In genomic region chr6:120614526-120614925, GRCm38 (mm10) we compare ENCODE assay signal across 23 mouse cellular contexts. TPM values are rescaled to one million over a fixed set of nuclear protein-coding genes. Genes with fewer than 3 reads are reported as not detected.
DNase-seq lines count a peak whose midpoint lies in the region; ATAC-seq lines count a peak whose summit lies in the region.
"Had no signal": no experiment of that assay in that cellular context is flagged by ENCODE, and none has a peak within 500 bp of the region (broad histone marks: within the 10 kb centered on the region; RNA-seq: fewer than 3 reads in every experiment).

No protein-coding gene starts in this region.

- H3K9ac ChIP-seq in kidney, embryonic 14.5 days (ENCODE audit: low read depth, low read length) = no peak overlapping the region
- H3K9ac ChIP-seq in liver, embryonic 13.5 days = no peak overlapping the region
- H3K9ac ChIP-seq: embryonic facial prominence, embryonic 15.5 days; heart, embryonic 13.5 days; hindbrain, embryonic 13.5 days had no signal

- H3K4me1 ChIP-seq in kidney, embryonic 14.5 days (ENCODE audit: control insufficient read depth, insufficient read depth, low read length) = no peaks in the 10 kb centered on the region
- H3K4me1 ChIP-seq in liver, embryonic 13.5 days (replicated peaks) = peaks cover 57% of the 10 kb centered on the region
- H3K4me1 ChIP-seq: embryonic facial prominence, embryonic 15.5 days; hindbrain, embryonic 13.5 days had no signal

- H3K36me3 ChIP-seq in kidney, embryonic 14.5 days (ENCODE audit: control insufficient read depth, insufficient read depth, low read length) = no peaks in the 10 kb centered on the region
- no peaks in the 10 kb centered on the region for H3K36me3 ChIP-seq in liver, embryonic 13.5 days
- H3K36me3 ChIP-seq: embryonic facial prominence, embryonic 15.5 days; forebrain, embryonic 10.5 days; heart, embryonic 13.5 days; hindbrain, embryonic 13.5 days had no signal

- no peaks in the 10 kb centered on the region for H3K27me3 ChIP-seq in kidney, embryonic 14.5 days (ENCODE audit: control insufficient read depth, insufficient read depth, low read length)
- no peaks in the 10 kb centered on the region for H3K27me3 ChIP-seq in liver, embryonic 13.5 days
- H3K27me3 ChIP-seq: embryonic facial prominence, embryonic 15.5 days; hindbrain, embryonic 13.5 days; Patski had no signal

- no peak overlapping the region for H3K4me2 ChIP-seq in kidney, embryonic 14.5 days (replicated peaks; ENCODE audit: low read depth, low read length)
- no peak overlapping the region for H3K4me2 ChIP-seq in liver, embryonic 13.5 days
- H3K4me2 ChIP-seq: embryonic facial prominence, embryonic 15.5 days; heart, embryonic 13.5 days; hindbrain, embryonic 13.5 days had no signal

- H3K27ac ChIP-seq in kidney, embryonic 14.5 days (ENCODE audit: low read depth, low read length) = no peak overlapping the region
- peak overlapping the region; percentile 96; the same call in 1 of the 2 replicates for H3K27ac ChIP-seq in liver, embryonic 13.5 days
- H3K27ac ChIP-seq: embryonic facial prominence, embryonic 15.5 days; forebrain, embryonic 10.5 days; heart, embryonic 13.5 days; hindbrain, embryonic 13.5 days had no signal

- ATAC-seq in kidney, embryonic 14.5 days (ENCODE audit: low FRiP score, low TSS enrichment) = no peak
- no peak for ATAC-seq in liver, embryonic 13.5 days (ENCODE audit: low read depth)
- ATAC-seq: activated CD4-positive, CD25-positive, alpha-beta regulatory T cell, adult 4 months; forebrain, embryonic 14.5 days; Patski had no signal

- 93% methylated on average over 3 of the region's 3 CpGs for WGBS in kidney, embryonic 14.5 days
- 83% methylated on average over 3 of the region's 3 CpGs for WGBS in liver, embryonic 13.5 days (ENCODE audit: insufficient replicate concordance)

- DNase-seq in kidney, adult 18-20 months = peak; percentile 28
- DNase-seq in liver, embryonic 13.5 days = no peak
- DNase-seq in liver = no peak
- peak; percentile 39 for DNase-seq in kidney, postnatal 14 days
- no peak for DNase-seq in heart, postnatal 36 days
- DNase-seq in cerebellum, postnatal 36 days = no peak
- DNase-seq: adrenal gland, adult 2 months; adrenal gland, postnatal 25 days; cerebellum, adult 18-20 months; cerebellum, postnatal 10 days; embryo, embryonic 11 days; gastrocnemius, postnatal 36 days; heart, adult 11 months; heart, postnatal 4 days had no signal

- no peak overlapping the region for H3K4me3 ChIP-seq in kidney, embryonic 14.5 days (ENCODE audit: low read length)
- no peak overlapping the region for H3K4me3 ChIP-seq in liver, embryonic 13.5 days (replicated peaks)
- H3K4me3 ChIP-seq: embryonic facial prominence, embryonic 15.5 days; erythroblast, embryonic 14.5 days; forebrain, embryonic 10.5 days; heart, embryonic 13.5 days; hindbrain, embryonic 13.5 days had no signal

- H3K9me3 ChIP-seq in kidney, embryonic 14.5 days (ENCODE audit: control insufficient read depth, low read length) = no peaks in the 10 kb centered on the region
- no peaks in the 10 kb centered on the region for H3K9me3 ChIP-seq in liver, embryonic 13.5 days (replicated peaks)
- H3K9me3 ChIP-seq: embryonic facial prominence, embryonic 15.5 days; forebrain, embryonic 10.5 days; heart, embryonic 13.5 days; hindbrain, embryonic 13.5 days had no signal

- intact Hi-C loops in heart, postnatal 36 days (cut with DNase I) = no loop called here

RNA-seq across cellular contexts. Expression of gene Cecr2, which starts 51.6 kb away (rescaled TPM):
- 8.5 and 11.2 TPM in 2 replicates for polyA plus RNA-seq in kidney, embryonic 14.5 days (2014; fragmentation: Nextera tagmentation; extraction: Ambion mirVana)
- polyA plus RNA-seq in liver, embryonic 13.5 days (2015; fragmentation: Nextera tagmentation; extraction: Ambion mirVana) = 5.0 and 5.5 TPM in 2 replicates
- total RNA-seq in heart, postnatal 36 days (2021) = 10 to 100 TPM; 16.4 to 20.3 TPM

Comparison
In these comparisons a context has a peak if more than half of its experiments do, and no peak if none do; other contexts are left out.
1. DNase-seq: peak in kidney, adult 18-20 months (single experiment) and kidney, postnatal 14 days (single experiment); none in liver, embryonic 13.5 days (single experiment), liver (single experiment), heart, postnatal 36 days (0 of 2) and cerebellum, postnatal 36 days (0 of 2).